Mouse (Mus musculus): ENCODE results near the gene Dctn5. TPM values are rescaled to one million over a fixed set of nuclear protein-coding genes. Genes with fewer than 3 reads are reported as not detected.
A peak's percentile ranks its signal among the peaks of the same experiment; 100 is the strongest.

Gene Dctn5
- total and polyA plus RNA-seq, 2 experiments = 14.6 to 32.7 TPM

- Histone ChIP-seq H3K27ac (replicated peaks; ENCODE audit: insufficient read depth, low read depth, low read length) (peak overlapping the region; percentile 30; the same call in 1 of the 2 replicates), H3K4me3 (ENCODE audit: insufficient read depth, low read depth, low read length) (peak overlapping the region; percentile 84), H3K79me2 (ENCODE audit: control insufficient read depth, insufficient read depth, low read length) (peaks cover 3% of the 10 kb centered on the region; the same call in 1 of the 2 replicates), H3K27me3 (ENCODE audit: control insufficient read depth, insufficient read depth, low read length) (no peaks in the 10 kb centered on the region), H3K9ac (ENCODE audit: low read depth, low read length) (peak overlapping the region; percentile 89), H3K36me3 (ENCODE audit: control insufficient read depth, insufficient read depth, low read length) (peaks cover 24% of the 10 kb centered on the region), H3K4me1 (ENCODE audit: control insufficient read depth, insufficient read depth, low read length) (0 out of 2 replicates have a peak, but pooled peaks cover 4% of the 10 kb centered on the region)
- TF ChIP-seq POLR2A (IDR thresholded peaks at IDR 0.05; ENCODE audit: extremely low read depth, insufficient read depth, low read length) = no peak
- no peak for TF ChIP-seq CTCF (IDR thresholded peaks at IDR 0.05; ENCODE audit: low read depth, low read length)
- WGBS = 13% methylated on average over 8 of the region's 8 CpGs
- DNase-seq (ENCODE audit: extremely low read depth, low read depth, low spot score) = no peak
Measured at GRCm38 (mm10) chr7:122133338-122133625, 441 bp downstream of the Dctn5 start.

GRCm38 (mm10) chr7:122135070-122135469 lies 2.2 kb downstream of the Dctn5 start:
- no peak for DNase-seq (ENCODE audit: extremely low read depth, low read depth, low spot score)
- TF ChIP-seq CTCF (IDR thresholded peaks at IDR 0.05; ENCODE audit: low read depth, low read length) = no peak; the same call in 1 of the 2 replicates
- TF ChIP-seq POLR2A (IDR thresholded peaks at IDR 0.05; ENCODE audit: extremely low read depth, insufficient read depth, low read length) = no peak
- Histone ChIP-seq H3K4me3 (ENCODE audit: insufficient read depth, low read depth, low read length) (no peak overlapping the region), H3K36me3 (ENCODE audit: control insufficient read depth, insufficient read depth, low read length) (peaks cover 39% of the 10 kb centered on the region), H3K79me2 (ENCODE audit: control insufficient read depth, insufficient read depth, low read length) (peaks cover 3% of the 10 kb centered on the region; the same call in 1 of the 2 replicates), H3K9ac (ENCODE audit: low read depth, low read length) (no peak overlapping the region), H3K4me1 (ENCODE audit: control insufficient read depth, insufficient read depth, low read length) (0 out of 2 replicates have a peak, but pooled peaks cover 4% of the 10 kb centered on the region), H3K27ac (replicated peaks; ENCODE audit: insufficient read depth, low read depth, low read length) (no peak overlapping the region), H3K27me3 (ENCODE audit: control insufficient read depth, insufficient read depth, low read length) (no peaks in the 10 kb centered on the region)
- 73% methylated on average over 10 of the region's 10 CpGs for WGBS

GRCm38 (mm10) chr7:122137071-122137470 lies 4.2 kb downstream of the Dctn5 start:
- H3K36me3 ChIP-seq (ENCODE audit: control insufficient read depth, insufficient read depth, low read length) = peaks cover 54% of the 10 kb centered on the region
- no peak overlapping the region for H3K9ac ChIP-seq (ENCODE audit: low read depth, low read length)
- H3K27ac ChIP-seq (replicated peaks; ENCODE audit: insufficient read depth, low read depth, low read length) = no peak overlapping the region
- H3K4me1 ChIP-seq (ENCODE audit: control insufficient read depth, insufficient read depth, low read length) = 0 out of 2 replicates have a peak, but pooled peaks cover 4% of the 10 kb centered on the region
- no peak for TF ChIP-seq POLR2A (IDR thresholded peaks at IDR 0.05; ENCODE audit: extremely low read depth, insufficient read depth, low read length)
- TF ChIP-seq CTCF (IDR thresholded peaks at IDR 0.05; ENCODE audit: low read depth, low read length) = no peak
- DNase-seq (ENCODE audit: extremely low read depth, low read depth, low spot score) = no peak
- no peak overlapping the region for H3K4me3 ChIP-seq (ENCODE audit: insufficient read depth, low read depth, low read length)
- no peaks in the 10 kb centered on the region for H3K27me3 ChIP-seq (ENCODE audit: control insufficient read depth, insufficient read depth, low read length)
- peaks cover 3% of the 10 kb centered on the region; the same call in 1 of the 2 replicates for H3K79me2 ChIP-seq (ENCODE audit: control insufficient read depth, insufficient read depth, low read length)

GRCm38 (mm10) chr7:122138190-122138589 lies 5.3 kb downstream of the Dctn5 start:
- Histone ChIP-seq H3K4me1 (ENCODE audit: control insufficient read depth, insufficient read depth, low read length) (0 out of 2 replicates have a peak, but pooled peaks cover 4% of the 10 kb centered on the region), H3K9ac (ENCODE audit: low read depth, low read length) (no peak overlapping the region), H3K27me3 (ENCODE audit: control insufficient read depth, insufficient read depth, low read length) (no peaks in the 10 kb centered on the region), H3K79me2 (ENCODE audit: control insufficient read depth, insufficient read depth, low read length) (peaks cover under 1% of the 10 kb centered on the region; the same call in 1 of the 2 replicates), H3K27ac (replicated peaks; ENCODE audit: insufficient read depth, low read depth, low read length) (no peak overlapping the region), H3K36me3 (ENCODE audit: control insufficient read depth, insufficient read depth, low read length) (peaks cover 60% of the 10 kb centered on the region), H3K4me3 (ENCODE audit: insufficient read depth, low read depth, low read length) (no peak overlapping the region)
- 76% methylated on average over 5 of the region's 5 CpGs for whole genome bisulfite sequencing
- no peak for TF ChIP-seq CTCF (IDR thresholded peaks at IDR 0.05; ENCODE audit: low read depth, low read length)
- TF ChIP-seq POLR2A (IDR thresholded peaks at IDR 0.05; ENCODE audit: extremely low read depth, insufficient read depth, low read length) = no peak
- DNase-seq (ENCODE audit: extremely low read depth, low read depth, low spot score) = peak; percentile 29

- peaks cover 73% of the 10 kb centered on the region for H3K36me3 ChIP-seq (ENCODE audit: control insufficient read depth, insufficient read depth, low read length)
- TF ChIP-seq POLR2A (IDR thresholded peaks at IDR 0.05; ENCODE audit: extremely low read depth, insufficient read depth, low read length) = no peak
- no peak for TF ChIP-seq CTCF (IDR thresholded peaks at IDR 0.05; ENCODE audit: low read depth, low read length)
- peak; percentile 48 for DNase-seq (ENCODE audit: extremely low read depth, low read depth, low spot score)
- H3K27ac ChIP-seq (replicated peaks; ENCODE audit: insufficient read depth, low read depth, low read length) = no peak overlapping the region
- H3K79me2 ChIP-seq (ENCODE audit: control insufficient read depth, insufficient read depth, low read length) = no peaks in the 10 kb centered on the region; the same call in 1 of the 2 replicates
- no peaks in the 10 kb centered on the region for H3K4me1 ChIP-seq (ENCODE audit: control insufficient read depth, insufficient read depth, low read length)
- no peak overlapping the region for H3K9ac ChIP-seq (ENCODE audit: low read depth, low read length)
- H3K4me3 ChIP-seq (ENCODE audit: insufficient read depth, low read depth, low read length) = no peak overlapping the region
- no peaks in the 10 kb centered on the region for H3K27me3 ChIP-seq (ENCODE audit: control insufficient read depth, insufficient read depth, low read length)
Measured at GRCm38 (mm10) chr7:122140991-122141390, 8.2 kb downstream of the Dctn5 start.

- 24% methylated on average over 4 of the region's 4 CpGs for WGBS
Measured at GRCm38 (mm10) chr7:122152473-122152872, 19.6 kb downstream of the Dctn5 start.

More at GRCm38 (mm10) chr7:122152473-122152872, 19.6 kb downstream of the Dctn5 start:
- H3K27me3 ChIP-seq (ENCODE audit: control insufficient read depth, insufficient read depth, low read length) = no peaks in the 10 kb centered on the region
- DNase-seq (ENCODE audit: extremely low read depth, low read depth, low spot score) = peak; percentile 51
- H3K4me1 ChIP-seq (ENCODE audit: control insufficient read depth, insufficient read depth, low read length) = no peaks in the 10 kb centered on the region
- TF ChIP-seq CTCF (IDR thresholded peaks at IDR 0.05; ENCODE audit: low read depth, low read length) = no peak
- TF ChIP-seq POLR2A (IDR thresholded peaks at IDR 0.05; ENCODE audit: extremely low read depth, insufficient read depth, low read length) = no peak
- no peak overlapping the region for H3K9ac ChIP-seq (ENCODE audit: low read depth, low read length)
- no peak overlapping the region for H3K4me3 ChIP-seq (ENCODE audit: insufficient read depth, low read depth, low read length)
- H3K27ac ChIP-seq (replicated peaks; ENCODE audit: insufficient read depth, low read depth, low read length) = no peak overlapping the region
- no peaks in the 10 kb centered on the region for H3K79me2 ChIP-seq (ENCODE audit: control insufficient read depth, insufficient read depth, low read length)
- peaks cover 15% of the 10 kb centered on the region for H3K36me3 ChIP-seq (ENCODE audit: control insufficient read depth, insufficient read depth, low read length)
